Mouse (Mus musculus) liver, embryonic 14.5 days (tissue): ENCODE data around the gene Syt9. TPM values are rescaled to one million over a fixed set of nuclear protein-coding genes. Genes with fewer than 3 reads are reported as not detected.

Source experiments
- ATAC-seq: fragments of 200-750 bp; cut with Nextera tagmentation; 2 replicates; pipeline ENCODE4 v1.8.0; 2017; ENCODE audit warnings: moderate number of reproducible peaks, mild to moderate bottlenecking, moderate library complexity; ENCODE audit not compliant: insufficient read depth
- DNase-seq, 3 experiments: peaks; one replicate each; pipeline ENCODE4 v3.0.0-alpha.2; 2012 to 2013; ENCODE audit warnings: low read depth in 3 of 3, low spot score in 3 of 3
- H3K27ac ChIP-seq: fragments of 300-500 bp; sonication (generic); 2 replicates; pipeline ENCODE4 v1.5.1; 2014; ENCODE audit warnings: moderate library complexity, mild to moderate bottlenecking, control low read depth, inconsistent platforms
- H3K27me3 ChIP-seq: fragments of 300-500 bp; sonication (generic); 2 replicates; pipeline ENCODE4 v1.6.1; 2014; ENCODE audit warnings: mild to moderate bottlenecking, low read length, moderate library complexity; ENCODE audit not compliant: control insufficient read depth, insufficient read depth
- H3K36me3 ChIP-seq: fragments of 300-500 bp; sonication (generic); replicated peaks from 2 replicates; pipeline ENCODE4 v1.6.1; 2014; ENCODE audit warnings: low read depth; ENCODE audit not compliant: control insufficient read depth, insufficient read depth
- H3K4me1 ChIP-seq, 2 experiments: fragments of 200-500 bp in 1 of 2; fragments of 300-500 bp in 1 of 2; sonication (generic) in 1 of 2; replicated peaks; 2 replicates each; pipeline ENCODE4 v1.6.1; 2012 to 2014; ENCODE audit warnings: antibody characterized with exemption in 1 of 2, inconsistent platforms in 1 of 2, low read length in 1 of 2; ENCODE audit not compliant: control insufficient read depth in 2 of 2, insufficient read depth in 2 of 2
- H3K4me2 ChIP-seq: fragments of 300-500 bp; sonication (generic); 2 replicates; pipeline ENCODE4 v1.6.1; 2014; ENCODE audit warnings: low read depth, mild to moderate bottlenecking, control low read depth, moderate library complexity
- H3K4me3 ChIP-seq, 2 experiments: fragments of 200-500 bp in 1 of 2; fragments of 300-500 bp in 1 of 2; sonication (generic) in 1 of 2; 2 replicates each; pipeline ENCODE4 v1.5.1; 2012 to 2014; ENCODE audit warnings: low read depth in 2 of 2, low read length in 2 of 2, mild to moderate bottlenecking in 2 of 2, control low read depth in 1 of 2, inconsistent platforms in 1 of 2, moderate library complexity in 1 of 2; ENCODE audit not compliant: insufficient read depth in 1 of 2
- H3K9ac ChIP-seq: fragments of 300-500 bp; sonication (generic); replicated peaks from 2 replicates; pipeline ENCODE4 v1.6.1; 2014; ENCODE audit warnings: mild to moderate bottlenecking, control low read depth, moderate library complexity
- H3K9me3 ChIP-seq: fragments of 300-500 bp; sonication (generic); 2 replicates; pipeline ENCODE4 v1.6.1; 2016; ENCODE audit warnings: low read length, mixed read lengths; ENCODE audit not compliant: control insufficient read depth
- CTCF ChIP-seq: IDR thresholded peaks from 2 replicates; pipeline ENCODE4 v1.5.1; 2016; ENCODE audit warnings: antibody characterized with exemption, low read depth, control low read depth
- EP300 ChIP-seq: IDR thresholded peaks from 2 replicates; pipeline ENCODE4 v1.6.1; 2016; ENCODE audit warnings: antibody characterized with exemption, low read depth
- WGBS: fragments of 180-500 bp; shearing (Covaris S2); extraction: QIAGEN DNeasy Blood & Tissue Kit; methylation state at CpG from one replicate; pipeline ENCODE4 v1.1.7; 2014; ENCODE audit not compliant: insufficient replicate concordance; 5-methylcytosine and 5-hydroxymethylcytosine counted together
- polyA plus RNA-seq, 2 experiments: library from polyadenylated mRNA; depleted of rRNA in 1 of 2; stranded (reverse) in 1 of 2; unstranded in 1 of 2; fragments of >200 nt; fragmentation: Nextera tagmentation in 1 of 2; extraction: Ambion mirVana in 1 of 2; gene quantifications; 2 replicates each; pipeline versions ENCODE4 v1.2.1 to v1.2.3; 2012 to 2014

Gene Syt9
- 0.10 and 0.16 TPM in 2 replicates for polyA plus RNA-seq (2012; rRNA removed)
- polyA plus RNA-seq (2014; fragmentation: Nextera tagmentation; extraction: Ambion mirVana), result 0.13 and 0.30 TPM in 2 replicates

- Histone ChIP-seq H3K4me2 (peak within 1 kb of the TSS; percentile 58), H3K27ac (no peak within 1 kb of the TSS), H3K36me3 (no peaks in the 10 kb centered on the region), H3K9ac (no peak within 1 kb of the TSS), H3K4me1 (no peaks in the 10 kb centered on the region), H3K9me3 (no peaks in the 10 kb centered on the region), H3K4me3 (peak within 1 kb of the TSS; percentile 8 to 48), H3K27me3 (peaks cover 28% of the 10 kb centered on the region)
- ATAC-seq (0 out of 2 replicates have a peak, but pooled peaks have one; percentile 28), DNase-seq (no peak)
- no peak for TF ChIP-seq EP300
- TF ChIP-seq CTCF, result no peak
- WGBS, result under 1% methylated on average over 78 of the region's 102 CpGs
Measured at GRCm38 (mm10) chr7:107370232-107371125, at the start of gene Syt9. Gene Syt9 (plus strand): TSS chr7:107370728.

GRCm38 (mm10) chr7:107339013-107339412 is 31.5 kb upstream of the Syt9 start:
- TF ChIP-seq EP300 (no peak), CTCF (no peak)
- Histone ChIP-seq H3K4me3 (no peak overlapping the region), H3K4me1 (no peaks in the 10 kb centered on the region), H3K27ac (no peak overlapping the region), H3K9me3 (no peaks in the 10 kb centered on the region), H3K4me2 (no peak overlapping the region), H3K27me3 (no peaks in the 10 kb centered on the region), H3K36me3 (no peaks in the 10 kb centered on the region), H3K9ac (no peak overlapping the region)
- 64% methylated on average over 5 of the region's 5 CpGs for WGBS
- no peak for DNase-seq
- ATAC-seq, result no peak

GRCm38 (mm10) chr7:107339560-107340057 is 30.9 kb upstream of the Syt9 start:
- DNase-seq (no peak), ATAC-seq (no peak)
- no peaks in the 10 kb centered on the region for H3K27me3 ChIP-seq
- TF ChIP-seq CTCF (no peak), EP300 (no peak)
- no peak overlapping the region for H3K4me3 ChIP-seq
- no peak overlapping the region for H3K9ac ChIP-seq
- no peak overlapping the region for H3K4me2 ChIP-seq
- H3K4me1 ChIP-seq, result no peaks in the 10 kb centered on the region
- H3K36me3 ChIP-seq, result no peaks in the 10 kb centered on the region
- 40% methylated on average over 3 of the region's 3 CpGs for WGBS
- no peak overlapping the region for H3K27ac ChIP-seq
- H3K9me3 ChIP-seq, result no peaks in the 10 kb centered on the region

- no peak overlapping the region for H3K27ac ChIP-seq
- H3K4me3 ChIP-seq, result no peak overlapping the region
- no peak overlapping the region for H3K9ac ChIP-seq
- WGBS, result 27% methylated on average over 1 of the region's 1 CpGs
- no peaks in the 10 kb centered on the region for H3K4me1 ChIP-seq
- no peak for ATAC-seq
- H3K9me3 ChIP-seq, result no peaks in the 10 kb centered on the region
- no peak overlapping the region for H3K4me2 ChIP-seq
- DNase-seq, result no peak
- no peaks in the 10 kb centered on the region for H3K27me3 ChIP-seq
- no peaks in the 10 kb centered on the region for H3K36me3 ChIP-seq
- TF ChIP-seq EP300 (no peak), CTCF (no peak)
Measured at GRCm38 (mm10) chr7:107340221-107340620, 30.3 kb upstream of the Syt9 start.

- ATAC-seq (no peak), DNase-seq (no peak)
- TF ChIP-seq CTCF (no peak), EP300 (no peak)
- Histone ChIP-seq H3K9ac (no peak overlapping the region), H3K9me3 (no peaks in the 10 kb centered on the region), H3K27ac (no peak overlapping the region), H3K4me2 (no peak overlapping the region), H3K4me1 (no peaks in the 10 kb centered on the region), H3K36me3 (no peaks in the 10 kb centered on the region), H3K4me3 (no peak overlapping the region), H3K27me3 (no peaks in the 10 kb centered on the region)
- 63% methylated on average over 8 of the region's 8 CpGs for WGBS
Measured at GRCm38 (mm10) chr7:107341519-107342190, 28.9 kb upstream of the Syt9 start.
